Mouse (Mus musculus): ENCODE data around the gene Olfr576. TPM values are rescaled to one million over a fixed set of nuclear protein-coding genes. Genes with fewer than 3 reads are reported as not detected.

Gene Olfr576
- not detected in 2 replicates for polyA plus RNA-seq (2014; fragmentation: Nextera tagmentation; extraction: Ambion mirVana)

DNA sequence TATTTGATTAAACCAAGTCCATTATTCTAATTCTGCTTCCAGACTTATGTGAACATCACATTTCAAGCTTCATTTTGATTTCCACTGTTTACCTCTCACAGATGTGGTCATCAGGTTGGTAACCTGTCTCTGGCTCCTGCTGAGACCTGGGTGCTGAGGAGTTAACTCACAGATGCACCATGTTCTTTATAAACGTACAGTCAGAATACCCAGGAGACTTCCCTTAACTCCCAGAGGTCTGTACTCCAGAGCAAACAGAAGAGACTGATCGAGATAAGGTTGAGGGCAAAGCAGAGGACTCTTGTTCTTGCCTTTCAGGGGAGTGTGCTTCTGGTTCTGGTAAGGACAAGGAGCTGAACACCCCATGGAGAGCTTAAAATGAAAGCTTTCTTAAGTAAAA lies at the start of gene Olfr576:
Gene Olfr576, plus strand, starts transcription at position 301 of the 400 bp plus-strand sequence.
- Histone ChIP-seq H3K9ac (ENCODE audit: low read length) (no peak within 1 kb of the TSS), H3K4me1 (ENCODE audit: control insufficient read depth in 2 of 2, insufficient read depth in 2 of 2, low read length in 2 of 2) (no peaks in the 10 kb centered on the region), H3K27ac (replicated peaks in 1 of 2; ENCODE audit: control insufficient read depth in 1 of 2, insufficient read depth in 1 of 2, low read depth in 2 of 2, low read length in 2 of 2) (no peak within 1 kb of the TSS), H3K9me3 (ENCODE audit: control insufficient read depth, low read length) (no peaks in the 10 kb centered on the region), H3K4me2 (ENCODE audit: low read length) (no peak within 1 kb of the TSS), H3K27me3 (ENCODE audit: control insufficient read depth, insufficient read depth, low read length) (no peaks in the 10 kb centered on the region), H3K4me3 (ENCODE audit: control insufficient read depth in 1 of 2, insufficient read depth in 1 of 2, low read depth in 1 of 2, low read length in 2 of 2) (no peak within 1 kb of the TSS), H3K36me3 (ENCODE audit: control insufficient read depth, insufficient read depth, low read length) (no peaks in the 10 kb centered on the region)
- whole genome bisulfite sequencing: 11% methylated on average over 2 of the region's 2 CpGs
- no peak for ATAC-seq (ENCODE audit: insufficient number of reproducible peaks, insufficient read depth, low FRiP score, low read depth)

DNA sequence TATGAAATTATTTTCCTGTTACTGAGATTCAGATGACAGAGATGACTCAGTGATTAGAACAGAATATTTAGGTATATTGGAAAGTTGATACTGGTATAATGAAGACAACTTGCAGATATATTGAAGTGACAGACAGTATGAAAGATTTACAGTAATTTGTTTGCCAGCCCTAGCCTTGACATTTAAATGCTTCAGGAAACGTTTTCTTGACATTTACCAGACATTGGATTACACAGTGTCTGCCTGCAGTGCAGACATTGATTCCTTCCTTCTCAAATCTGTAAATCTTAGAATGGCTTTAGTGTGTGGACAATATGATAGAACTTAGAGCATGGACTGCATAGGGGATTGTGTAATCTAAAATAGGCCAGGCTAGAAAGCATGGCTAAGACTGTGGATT lies 47.2 kb upstream of the Olfr576 start:
- peaks cover 2 to 4% of the 10 kb centered on the region in 2 experiments; a peak in 2 of 4 replicates for H3K4me1 ChIP-seq (ENCODE audit: control insufficient read depth in 2 of 2, insufficient read depth in 2 of 2, low read length in 2 of 2)
- H3K36me3 ChIP-seq (ENCODE audit: control insufficient read depth, insufficient read depth, low read length): no peaks in the 10 kb centered on the region
- WGBS: 16% methylated on average over 1 of the region's 1 CpGs
- H3K4me2 ChIP-seq (ENCODE audit: low read length): no peak overlapping the region
- H3K9ac ChIP-seq (ENCODE audit: low read length): no peak overlapping the region
- H3K27me3 ChIP-seq (ENCODE audit: control insufficient read depth, insufficient read depth, low read length): no peaks in the 10 kb centered on the region
- H3K27ac ChIP-seq (replicated peaks in 1 of 2; ENCODE audit: control insufficient read depth in 1 of 2, insufficient read depth in 1 of 2, low read depth in 2 of 2, low read length in 2 of 2): no peak overlapping the region
- H3K4me3 ChIP-seq (ENCODE audit: control insufficient read depth in 1 of 2, insufficient read depth in 1 of 2, low read depth in 1 of 2, low read length in 2 of 2): no peak overlapping the region
- H3K9me3 ChIP-seq (ENCODE audit: control insufficient read depth, low read length): no peaks in the 10 kb centered on the region
- ATAC-seq (ENCODE audit: insufficient number of reproducible peaks, insufficient read depth, low FRiP score, low read depth): no peak

DNA sequence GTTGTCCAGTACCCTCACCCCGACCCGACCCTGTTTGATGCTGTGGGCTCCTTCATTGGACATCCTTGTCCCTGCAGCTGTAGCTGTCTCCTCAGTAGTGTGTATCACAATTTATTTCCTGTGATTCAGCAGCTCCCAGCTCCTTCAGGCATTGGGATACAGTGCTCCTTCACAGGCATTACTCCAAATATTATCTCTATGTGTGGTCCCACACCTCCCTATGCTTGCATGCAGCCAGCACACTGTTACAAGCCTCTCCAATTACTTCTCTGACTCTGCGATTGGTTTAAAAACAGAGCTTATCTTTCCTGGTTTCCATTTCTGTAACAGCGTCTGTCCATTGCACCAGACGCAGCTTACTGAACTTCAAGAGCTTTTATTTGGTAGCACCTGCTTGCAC lies 46.1 kb upstream of the Olfr576 start:
- H3K9ac ChIP-seq (ENCODE audit: low read length): no peak overlapping the region
- no peak overlapping the region for H3K4me2 ChIP-seq (ENCODE audit: low read length)
- no peaks in the 10 kb centered on the region for H3K36me3 ChIP-seq (ENCODE audit: control insufficient read depth, insufficient read depth, low read length)
- H3K4me3 ChIP-seq (ENCODE audit: control insufficient read depth in 1 of 2, insufficient read depth in 1 of 2, low read depth in 1 of 2, low read length in 2 of 2): no peak overlapping the region
- no peaks in the 10 kb centered on the region for H3K9me3 ChIP-seq (ENCODE audit: control insufficient read depth, low read length)
- peaks cover 2 to 4% of the 10 kb centered on the region in 2 experiments; a peak in 2 of 4 replicates for H3K4me1 ChIP-seq (ENCODE audit: control insufficient read depth in 2 of 2, insufficient read depth in 2 of 2, low read length in 2 of 2)
- WGBS: 29% methylated on average over 5 of the region's 5 CpGs
- no peak overlapping the region for H3K27ac ChIP-seq (replicated peaks in 1 of 2; ENCODE audit: control insufficient read depth in 1 of 2, insufficient read depth in 1 of 2, low read depth in 2 of 2, low read length in 2 of 2)
- H3K27me3 ChIP-seq (ENCODE audit: control insufficient read depth, insufficient read depth, low read length): no peaks in the 10 kb centered on the region
- ATAC-seq (ENCODE audit: insufficient number of reproducible peaks, insufficient read depth, low FRiP score, low read depth): 0 out of 2 replicates have a peak, but pooled peaks have one; percentile 56

DNA sequence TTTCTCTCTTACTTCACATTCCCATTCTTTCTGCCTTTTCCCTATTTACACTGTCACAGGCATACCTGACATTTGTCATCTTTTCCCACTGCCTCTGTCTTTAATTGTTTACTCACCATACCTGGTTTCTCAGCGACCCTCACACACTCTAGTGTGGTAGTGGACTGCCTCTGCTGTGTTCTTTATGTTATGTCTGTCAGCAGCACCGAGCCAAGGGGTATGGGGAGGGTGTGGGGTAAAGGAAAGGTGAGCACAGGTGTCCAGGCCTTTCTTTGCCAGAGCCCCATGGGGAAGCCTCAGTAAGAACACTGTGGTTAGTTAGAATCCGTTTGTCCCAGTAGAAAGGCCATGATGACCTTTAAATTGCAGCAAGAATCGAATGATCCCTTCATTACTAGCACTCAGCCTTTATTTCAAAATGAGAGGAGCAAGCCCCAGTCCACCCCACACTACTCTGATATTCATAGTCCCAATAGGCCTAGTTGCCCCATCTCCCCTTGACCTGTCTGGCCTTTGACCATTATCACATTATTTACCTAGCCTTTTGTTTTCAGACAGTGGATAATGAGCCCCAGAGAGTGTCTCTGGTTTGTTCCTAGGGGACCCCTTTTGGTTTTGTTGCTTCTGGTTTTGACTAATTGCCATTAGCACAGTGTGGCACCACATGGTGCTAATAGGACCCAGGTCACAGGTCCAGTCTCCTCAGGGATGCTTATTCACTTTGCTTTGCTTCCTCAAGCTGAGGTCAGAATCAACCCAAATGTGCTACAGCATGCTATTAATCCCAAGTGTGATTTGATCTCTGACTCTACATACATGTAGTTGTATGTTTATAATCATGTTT lies 45.2 kb upstream of the Olfr576 start, which contains the start of gene Olfr571:
Gene Olfr571, minus strand, starts transcription at position 505 of the 844 bp plus-strand sequence.
- Histone ChIP-seq H3K27me3 (ENCODE audit: control insufficient read depth, insufficient read depth, low read length) (no peaks in the 10 kb centered on the region), H3K4me3 (ENCODE audit: control insufficient read depth in 1 of 2, insufficient read depth in 1 of 2, low read depth in 1 of 2, low read length in 2 of 2) (no peak within 1 kb of the TSS), H3K27ac (replicated peaks in 1 of 2; ENCODE audit: control insufficient read depth in 1 of 2, insufficient read depth in 1 of 2, low read depth in 2 of 2, low read length in 2 of 2) (no peak within 1 kb of the TSS), H3K9me3 (ENCODE audit: control insufficient read depth, low read length) (no peaks in the 10 kb centered on the region), H3K4me1 (ENCODE audit: control insufficient read depth in 2 of 2, insufficient read depth in 2 of 2, low read length in 2 of 2) (peaks cover 2 to 4% of the 10 kb centered on the region in 2 experiments; a peak in 2 of 4 replicates), H3K9ac (ENCODE audit: low read length) (no peak within 1 kb of the TSS), H3K36me3 (ENCODE audit: control insufficient read depth, insufficient read depth, low read length) (no peaks in the 10 kb centered on the region), H3K4me2 (ENCODE audit: low read length) (no peak within 1 kb of the TSS)
- 67% methylated on average over 4 of the region's 4 CpGs for WGBS
- ATAC-seq (ENCODE audit: insufficient number of reproducible peaks, insufficient read depth, low FRiP score, low read depth): no peak

DNA sequence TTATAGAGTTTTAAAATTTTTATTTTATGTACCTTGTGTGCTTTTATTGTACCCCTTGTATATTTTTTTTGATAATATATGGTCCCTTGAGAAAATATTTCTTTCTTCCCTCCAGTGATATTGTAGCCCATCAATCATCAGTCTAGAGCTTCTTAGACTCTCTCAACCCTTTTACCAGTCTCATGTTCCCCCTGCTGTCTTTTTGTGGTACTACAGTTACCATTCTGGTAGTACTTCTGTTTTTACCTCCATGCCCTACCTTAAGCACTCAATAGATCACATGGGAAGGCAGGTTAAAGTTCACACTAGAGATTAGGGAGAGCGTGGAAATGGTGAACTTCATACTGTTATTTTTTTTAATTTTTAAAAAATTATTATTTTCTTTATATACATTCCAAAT lies 42.8 kb upstream of the Olfr576 start:
- no peak overlapping the region for H3K4me3 ChIP-seq (ENCODE audit: control insufficient read depth in 1 of 2, insufficient read depth in 1 of 2, low read depth in 1 of 2, low read length in 2 of 2)
- no peak overlapping the region for H3K27ac ChIP-seq (replicated peaks in 1 of 2; ENCODE audit: control insufficient read depth in 1 of 2, insufficient read depth in 1 of 2, low read depth in 2 of 2, low read length in 2 of 2)
- H3K9me3 ChIP-seq (ENCODE audit: control insufficient read depth, low read length): no peaks in the 10 kb centered on the region
- H3K4me1 ChIP-seq (ENCODE audit: control insufficient read depth in 2 of 2, insufficient read depth in 2 of 2, low read length in 2 of 2): peaks cover 2 to 4% of the 10 kb centered on the region in 2 experiments; a peak in 2 of 4 replicates
- H3K9ac ChIP-seq (ENCODE audit: low read length): no peak overlapping the region
- no peak for ATAC-seq (ENCODE audit: insufficient number of reproducible peaks, insufficient read depth, low FRiP score, low read depth)
- no peaks in the 10 kb centered on the region for H3K27me3 ChIP-seq (ENCODE audit: control insufficient read depth, insufficient read depth, low read length)
- 11% methylated on average over 1 of the region's 1 CpGs for WGBS
- no peaks in the 10 kb centered on the region for H3K36me3 ChIP-seq (ENCODE audit: control insufficient read depth, insufficient read depth, low read length)
- no peak overlapping the region for H3K4me2 ChIP-seq (ENCODE audit: low read length)

DNA sequence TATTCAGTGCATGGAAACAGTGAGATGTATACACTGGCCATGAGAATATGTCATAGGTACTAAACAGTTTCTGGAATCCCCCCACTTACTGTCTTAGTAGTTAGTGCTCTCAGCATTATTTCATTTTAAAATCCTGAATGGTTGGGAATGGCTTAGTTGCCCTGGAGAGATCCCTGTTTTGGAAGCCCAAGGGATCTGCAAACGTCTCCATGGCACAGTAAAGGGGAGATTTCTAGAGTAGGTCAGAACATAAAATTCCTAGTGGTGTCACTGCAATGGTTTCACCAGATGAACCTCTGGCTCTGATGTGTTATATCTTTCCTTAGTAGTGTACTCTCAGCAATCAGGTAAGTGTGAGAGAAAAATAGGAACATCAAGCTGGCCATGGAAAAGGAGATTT lies 38.4 kb upstream of the Olfr576 start, which contains the start of gene Olfr572:
Gene Olfr572, plus strand, starts transcription at position 301 of the 400 bp plus-strand sequence.
- H3K4me1 ChIP-seq (ENCODE audit: control insufficient read depth in 2 of 2, insufficient read depth in 2 of 2, low read length in 2 of 2): no peaks in the 10 kb centered on the region
- no peak within 1 kb of the TSS for H3K27ac ChIP-seq (replicated peaks in 1 of 2; ENCODE audit: control insufficient read depth in 1 of 2, insufficient read depth in 1 of 2, low read depth in 2 of 2, low read length in 2 of 2)
- no peaks in the 10 kb centered on the region for H3K9me3 ChIP-seq (ENCODE audit: control insufficient read depth, low read length)
- H3K36me3 ChIP-seq (ENCODE audit: control insufficient read depth, insufficient read depth, low read length): no peaks in the 10 kb centered on the region
- no peak for ATAC-seq (ENCODE audit: insufficient number of reproducible peaks, insufficient read depth, low FRiP score, low read depth)
- no peaks in the 10 kb centered on the region for H3K27me3 ChIP-seq (ENCODE audit: control insufficient read depth, insufficient read depth, low read length)
- no peak within 1 kb of the TSS for H3K9ac ChIP-seq (ENCODE audit: low read length)
- no peak within 1 kb of the TSS for H3K4me2 ChIP-seq (ENCODE audit: low read length)
- WGBS: 44% methylated on average over 1 of the region's 1 CpGs
- no peak within 1 kb of the TSS for H3K4me3 ChIP-seq (ENCODE audit: control insufficient read depth in 1 of 2, insufficient read depth in 1 of 2, low read depth in 1 of 2, low read length in 2 of 2)

DNA sequence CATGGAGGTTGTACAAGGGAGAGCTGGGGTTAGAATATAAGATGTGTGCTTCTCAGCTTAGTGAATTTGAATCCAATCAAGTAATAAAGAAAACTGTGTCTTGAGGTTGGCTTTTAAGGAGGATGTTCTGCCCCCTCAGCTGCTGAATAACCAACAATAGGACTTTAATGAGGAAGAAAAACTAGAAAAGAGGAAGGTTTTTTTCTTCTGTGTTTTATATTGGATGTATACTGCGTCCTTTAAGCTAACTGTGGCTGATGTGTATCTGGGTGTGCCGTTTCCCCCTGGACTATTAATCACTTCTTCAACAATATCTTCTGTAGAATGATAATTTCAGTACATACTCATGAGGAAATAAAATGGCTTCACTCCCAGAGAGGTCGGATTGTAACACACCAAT lies 35.4 kb upstream of the Olfr576 start:
- Histone ChIP-seq H3K4me1 (ENCODE audit: control insufficient read depth in 2 of 2, insufficient read depth in 2 of 2, low read length in 2 of 2) (no peaks in the 10 kb centered on the region), H3K27ac (replicated peaks in 1 of 2; ENCODE audit: control insufficient read depth in 1 of 2, insufficient read depth in 1 of 2, low read depth in 2 of 2, low read length in 2 of 2) (no peak overlapping the region), H3K9me3 (ENCODE audit: control insufficient read depth, low read length) (no peaks in the 10 kb centered on the region), H3K9ac (ENCODE audit: low read length) (no peak overlapping the region), H3K4me3 (ENCODE audit: control insufficient read depth in 1 of 2, insufficient read depth in 1 of 2, low read depth in 1 of 2, low read length in 2 of 2) (no peak overlapping the region), H3K27me3 (ENCODE audit: control insufficient read depth, insufficient read depth, low read length) (no peaks in the 10 kb centered on the region), H3K36me3 (ENCODE audit: control insufficient read depth, insufficient read depth, low read length) (no peaks in the 10 kb centered on the region), H3K4me2 (ENCODE audit: low read length) (no peak overlapping the region)
- WGBS: 63% methylated on average over 3 of the region's 3 CpGs
- no peak for ATAC-seq (ENCODE audit: insufficient number of reproducible peaks, insufficient read depth, low FRiP score, low read depth)
